Mouse (Mus musculus) WW6 (cell line): ENCODE results near the gene Foxc2.

Experiments
- DNase-seq: peaks from one replicate; pipeline ENCODE4 v3.0.0-alpha.2; 2013; ENCODE audit warnings: low read depth, low spot score

The Foxc2 gene

DNA sequence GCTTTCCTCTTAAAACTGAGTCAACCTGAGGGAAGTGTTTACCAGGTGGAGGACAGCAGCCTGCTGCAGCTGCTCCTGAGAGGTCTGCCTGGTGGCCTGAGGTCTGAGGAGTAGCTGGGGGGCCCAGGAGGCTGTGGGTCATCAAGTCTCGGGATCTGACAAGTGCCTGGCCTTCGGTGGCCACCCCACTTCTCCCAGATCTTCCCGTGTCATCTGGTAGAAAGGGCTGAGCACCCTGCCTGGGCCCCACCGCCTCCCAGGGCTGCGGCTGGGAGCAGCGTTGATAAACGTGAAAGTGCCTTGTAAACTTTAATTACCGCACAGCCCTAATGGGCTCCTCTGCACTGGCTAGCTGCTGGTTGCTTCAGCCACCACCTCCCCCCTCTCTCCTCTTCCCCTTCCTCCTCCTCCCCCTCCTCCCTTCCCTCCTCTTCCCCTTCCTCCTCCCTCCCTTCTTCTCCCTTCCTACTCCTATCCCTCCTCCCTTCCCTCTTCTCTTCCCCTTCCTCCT lies 32.7 kb downstream of the Foxc2 start:
- DNase-seq, result no peak

- DNase-seq, result no peak
These were observed 36.4 kb downstream of the Foxc2 start for GRCm38 (mm10) chr8:121152394-121152793.

GRCm38 (mm10) chr8:121156990-121157491 lies 41.1 kb downstream of the Foxc2 start:
- no peak for DNase-seq

DNA sequence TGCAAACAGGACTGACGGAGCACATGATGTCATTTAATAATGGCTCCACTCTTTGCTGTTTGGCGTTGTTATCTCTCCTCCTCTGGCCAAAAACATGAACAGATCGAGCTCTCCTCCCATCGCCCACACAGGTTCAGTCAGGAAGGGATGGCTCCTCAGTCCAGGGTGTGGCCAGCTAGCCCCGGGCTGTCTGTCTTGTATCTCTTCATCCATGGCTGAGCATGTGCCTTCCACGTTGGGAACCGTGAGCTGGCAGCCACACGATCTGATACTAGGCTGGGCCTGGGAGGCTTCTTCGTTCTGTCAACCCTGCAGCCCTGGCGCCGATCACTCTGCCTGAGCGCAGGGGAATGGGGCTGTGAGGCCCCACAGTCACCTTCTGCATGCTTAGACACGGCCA lies 42.8 kb downstream of the Foxc2 start:
- DNase-seq, result no peak

GRCm38 (mm10) chr8:121161437-121161836 lies 45.5 kb downstream of the Foxc2 start:
- DNase-seq, result no peak

DNA sequence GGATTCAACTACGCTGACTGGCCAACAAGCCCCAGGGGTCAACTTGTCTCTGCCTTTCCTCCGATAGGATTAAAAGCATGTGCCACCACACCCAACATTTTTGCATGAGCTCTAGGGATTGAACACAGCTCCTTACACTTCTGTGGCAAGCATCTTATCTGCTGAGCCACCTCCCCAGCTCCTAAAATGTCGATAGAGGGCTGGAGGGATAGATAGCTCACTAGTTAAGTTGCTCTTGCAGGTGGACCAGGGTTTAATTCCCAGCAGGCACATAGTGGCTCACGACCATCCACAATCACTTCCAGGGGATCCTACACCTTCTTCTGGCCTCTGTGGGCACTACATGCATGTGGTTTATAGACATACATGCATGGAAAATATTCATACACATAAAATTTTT lies 46.4 kb downstream of the Foxc2 start:
- DNase-seq, result no peak

DNA sequence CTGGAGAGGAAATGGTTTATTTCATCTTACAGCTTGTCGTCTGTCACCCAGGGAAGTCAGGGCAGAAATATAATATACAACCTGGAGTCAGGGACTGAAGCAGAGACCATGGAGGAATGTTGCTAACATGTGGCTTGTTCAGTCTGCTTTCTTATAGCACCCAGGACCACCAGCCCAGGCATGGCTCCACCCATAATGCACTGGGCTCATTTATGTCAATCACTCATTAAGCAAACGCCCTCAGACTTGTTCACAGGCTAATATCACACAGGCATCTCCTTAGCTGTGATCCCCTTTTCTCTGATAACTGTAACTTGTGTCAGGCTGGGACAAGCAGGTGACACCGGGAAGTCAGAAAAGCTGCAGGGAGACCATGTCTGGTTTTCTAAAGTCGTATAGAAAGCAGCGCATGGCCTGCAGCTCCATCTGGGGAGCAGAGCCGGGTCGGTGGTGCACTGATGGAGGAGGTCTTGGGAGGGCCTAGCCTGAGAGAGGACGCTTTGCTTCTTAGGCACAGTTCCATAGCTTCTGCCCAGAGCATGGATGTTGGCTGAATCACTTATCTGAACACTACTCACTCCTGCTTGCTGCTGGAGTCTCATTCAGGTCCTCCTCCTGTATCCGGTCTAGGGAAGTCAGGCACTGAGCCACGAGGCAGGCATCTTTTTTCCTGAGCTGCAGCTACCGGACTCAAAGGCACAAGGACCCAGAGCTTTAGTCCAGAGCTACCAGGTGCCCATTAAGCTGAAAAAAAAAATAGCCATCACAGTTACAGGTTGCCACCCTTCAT lies 47.1 kb downstream of the Foxc2 start:
- no peak for DNase-seq

DNA sequence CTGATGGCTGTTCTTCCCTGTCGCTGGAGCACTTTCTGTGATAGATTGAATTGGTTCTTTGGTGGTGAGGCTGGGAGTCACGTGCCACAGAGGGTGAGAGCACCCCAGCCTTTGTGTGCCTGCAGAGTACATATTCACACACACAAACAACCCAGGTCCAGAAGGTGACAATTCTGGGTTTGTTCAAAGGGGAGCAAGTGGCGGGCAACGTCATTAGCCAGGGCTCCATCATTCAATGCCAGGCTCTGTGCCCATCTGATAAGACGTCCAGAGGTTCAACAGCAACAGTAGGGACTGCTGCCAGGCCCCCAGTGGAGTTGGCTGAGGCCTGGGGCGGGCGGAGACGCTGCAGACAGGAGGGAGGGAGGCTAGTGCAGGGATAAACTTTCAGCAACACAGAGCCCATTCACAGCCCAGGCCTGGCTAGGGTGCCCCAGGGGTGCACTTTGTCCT lies 48.1 kb downstream of the Foxc2 start:
- no peak for DNase-seq

- no peak for DNase-seq
These were observed 52.1 kb downstream of the Foxc2 start for GRCm38 (mm10) chr8:121168033-121168432.
